Mouse (Mus musculus): ENCODE results near the gene Hdac1. TPM values are rescaled to one million over a fixed set of nuclear protein-coding genes. Genes with fewer than 3 reads are reported as not detected.
A peak's percentile ranks its signal among the peaks of the same experiment; 100 is the strongest.

Hdac1 gene
- total RNA-seq, 2 experiments from 2014 or later = 9.6 to 9.9 TPM

- DNase-seq = no peak
Measured at GRCm38 (mm10) chr4:129511413-129512096, 31.0 kb downstream of the Hdac1 start.

- DNase-seq = no peak
Measured at GRCm38 (mm10) chr4:129510723-129511412, 31.6 kb downstream of the Hdac1 start.

GRCm38 (mm10) chr4:129509650-129510049, 32.9 kb downstream of the Hdac1 start:
- no peak for DNase-seq

GRCm38 (mm10) chr4:129508834-129509600, 33.5 kb downstream of the Hdac1 start:
- no peak for DNase-seq

- no peak for DNase-seq
Measured at GRCm38 (mm10) chr4:129508237-129508515, 34.3 kb downstream of the Hdac1 start.

- DNase-seq = no peak
Measured at GRCm38 (mm10) chr4:129507434-129508236, 34.9 kb downstream of the Hdac1 start.

GRCm38 (mm10) chr4:129505511-129505910, 37.0 kb downstream of the Hdac1 start:
- no peak for DNase-seq

- DNase-seq = no peak
Measured at GRCm38 (mm10) chr4:129502901-129503444, 39.5 kb downstream of the Hdac1 start.

- DNase-seq = no peak
Measured at GRCm38 (mm10) chr4:129502327-129502888, 40.1 kb downstream of the Hdac1 start.

- peak; percentile 90 for DNase-seq
Measured at GRCm38 (mm10) chr4:129500607-129501566, 41.6 kb downstream of the Hdac1 start.

GRCm38 (mm10) chr4:129500017-129500416, 42.5 kb downstream of the Hdac1 start:
- DNase-seq = no peak

GRCm38 (mm10) chr4:129498941-129499340, 43.6 kb downstream of the Hdac1 start:
- no peak for DNase-seq

GRCm38 (mm10) chr4:129496631-129497030, 45.9 kb downstream of the Hdac1 start:
- DNase-seq = no peak

- DNase-seq = no peak
Measured at GRCm38 (mm10) chr4:129495672-129496562, 46.6 kb downstream of the Hdac1 start.

- no peak for DNase-seq
Measured at GRCm38 (mm10) chr4:129494681-129495080, 47.8 kb downstream of the Hdac1 start.

- no peak for DNase-seq
Measured at GRCm38 (mm10) chr4:129490972-129491880, 51.3 kb downstream of the Hdac1 start, which contains the start of the genes Tssk3 and Fam229a. Tssk3 (minus strand) TSS chr4:129491022. Fam229a (plus strand) TSS chr4:129491190.

- DNase-seq = no peak
Measured at GRCm38 (mm10) chr4:129481090-129481489, 61.4 kb downstream of the Hdac1 start.

GRCm38 (mm10) chr4:129479863-129480262, 62.6 kb downstream of the Hdac1 start:
- DNase-seq = no peak

All from gastrocnemius, postnatal 25 days (tissue).